Mouse (Mus musculus) layer of hippocampus, postnatal 25 days (tissue): ENCODE measurements around the gene Trim13. TPM values are rescaled to one million over a fixed set of nuclear protein-coding genes. Genes with fewer than 3 reads are reported as not detected.
"Not testable (repeated sequence)": the region's sequence is repeated elsewhere in the genome, so short reads cannot be mapped to it uniquely, and the experiment has no call there.

Source experiments
- DNase-seq, 2 experiments: peaks; one replicate each; pipeline ENCODE4 v3.0.0; 2022; ENCODE audit warnings: mixed read lengths in 2 of 2, low spot score in 1 of 2; ENCODE audit errors: extremely low spot score in 1 of 2
- total RNA-seq, 2 experiments: library from RNA; stranded (reverse); gene quantifications; 2 replicates each; pipeline ENCODE4 v1.2.3; 2021

Trim13 gene
- 10 to 100 TPM; 13.2 to 15.3 TPM for total RNA-seq

GRCm38 (mm10) chr14:61597968-61598367 lies at the start of gene Trim13:
Trim13 (plus strand) TSS chr14:61598247.
- DNase-seq = no peak

DNA sequence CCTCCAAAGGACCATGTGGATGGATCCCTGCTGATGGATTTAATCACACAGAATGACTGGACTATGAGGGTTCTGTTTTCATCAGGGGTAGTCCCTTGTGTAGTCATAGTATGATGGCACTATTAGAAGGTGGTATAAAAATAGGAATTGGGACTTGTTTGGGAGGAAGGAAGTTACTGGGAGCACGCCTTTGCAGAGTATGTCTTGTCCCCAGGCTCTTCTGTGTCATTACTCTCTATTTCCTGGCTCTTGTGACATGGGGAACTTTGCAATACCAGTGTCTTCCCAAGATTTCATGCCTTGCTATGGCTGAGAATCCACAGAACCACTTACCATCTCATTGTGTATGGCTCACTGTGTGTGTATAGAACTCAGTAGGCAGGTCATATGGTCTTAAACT lies 49.4 kb upstream of the Trim13 start:
- no peak for DNase-seq

- DNase-seq = no peak
Observed at GRCm38 (mm10) chr14:61555931-61556288, 42.1 kb upstream of the Trim13 start.

DNA sequence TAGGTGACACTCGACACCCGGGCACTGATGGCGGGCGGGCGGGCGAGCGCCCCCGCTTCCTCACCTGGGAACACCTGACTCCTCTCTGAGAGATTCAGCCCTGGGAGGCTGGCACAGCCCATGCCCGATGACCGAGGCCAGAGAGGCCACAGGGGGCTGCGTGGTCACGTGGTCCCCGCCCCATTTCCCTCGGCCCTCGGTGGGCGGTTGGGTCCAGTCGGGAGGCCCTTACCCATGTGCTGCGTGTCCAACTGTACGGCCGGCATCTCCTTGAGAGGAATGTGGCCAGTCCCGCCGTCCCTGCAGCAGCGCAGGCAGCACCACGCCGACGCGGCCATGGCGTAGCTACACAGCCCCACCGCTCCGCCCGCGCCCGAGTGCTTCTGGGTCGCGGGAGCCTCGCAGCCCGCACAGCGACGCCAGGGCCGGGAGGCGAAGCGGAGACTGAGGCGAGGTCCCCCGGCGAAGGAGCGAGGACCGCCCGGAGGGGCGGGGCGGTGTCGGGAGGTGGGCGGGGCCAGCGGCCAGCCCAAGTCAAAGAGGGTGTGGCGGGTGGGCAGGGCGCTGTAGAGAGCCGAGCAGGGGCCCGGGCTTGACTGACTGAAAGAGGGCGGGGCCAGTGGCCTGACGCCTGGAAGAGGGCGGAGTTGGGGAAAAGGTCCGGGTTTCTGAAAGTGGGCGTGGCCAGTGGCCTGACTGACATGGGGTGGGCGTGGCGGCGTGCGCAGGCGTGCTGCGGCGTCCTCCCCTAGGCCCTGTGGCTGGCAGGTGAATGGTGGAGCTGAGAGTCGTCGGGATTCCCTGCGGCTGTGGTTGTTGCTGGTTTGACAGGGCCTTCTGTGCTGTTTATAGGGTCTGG lies 41.5 kb upstream of the Trim13 start, which contains the start of gene Spryd7:
Spryd7 (minus strand) TSS at position 598 of the 859 bp plus-strand sequence.
- DNase-seq = peak; percentile 92

GRCm38 (mm10) chr14:61558901-61559300 lies 39.1 kb upstream of the Trim13 start:
- DNase-seq = no peak

DNA sequence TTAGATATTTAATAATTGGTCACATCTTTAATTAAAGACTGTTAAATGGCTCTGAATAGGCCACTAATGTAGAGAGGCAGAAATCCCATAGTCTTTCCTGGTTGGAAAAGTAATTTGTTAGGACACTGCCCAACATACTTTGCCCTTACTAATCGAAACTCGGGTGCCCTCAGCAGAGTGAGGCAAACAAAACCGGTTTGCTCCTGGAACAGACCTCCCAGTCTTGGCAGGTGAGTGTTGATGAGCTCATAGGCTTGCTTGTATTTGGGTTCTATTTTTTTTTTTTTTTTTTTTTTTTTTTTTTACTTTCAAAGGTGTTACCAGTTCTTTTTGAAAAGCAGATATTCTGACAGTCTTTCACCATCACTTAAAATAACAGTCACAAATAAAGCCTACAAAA lies 38.2 kb upstream of the Trim13 start:
- DNase-seq = no peak

DNA sequence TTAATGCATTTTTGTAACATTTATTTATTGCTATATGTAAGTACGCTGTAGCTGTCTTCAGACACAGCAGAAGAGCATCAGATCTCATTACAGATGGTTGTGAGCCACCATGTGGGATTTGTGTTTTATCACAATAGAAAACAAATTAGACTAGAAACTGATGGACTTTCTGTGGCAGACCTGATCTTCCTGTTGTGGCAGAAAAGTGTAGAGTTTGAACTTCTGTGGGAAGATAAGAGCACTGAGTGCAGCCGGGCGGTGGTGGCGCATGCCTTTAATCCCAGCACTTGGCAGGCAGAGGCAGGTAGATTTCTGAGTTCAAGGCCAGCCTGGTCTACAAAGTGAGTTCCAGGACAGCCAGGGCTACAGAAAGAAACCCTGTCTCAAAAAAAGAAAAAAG lies 31.8 kb upstream of the Trim13 start:
- not testable (repeated sequence) for DNase-seq

DNA sequence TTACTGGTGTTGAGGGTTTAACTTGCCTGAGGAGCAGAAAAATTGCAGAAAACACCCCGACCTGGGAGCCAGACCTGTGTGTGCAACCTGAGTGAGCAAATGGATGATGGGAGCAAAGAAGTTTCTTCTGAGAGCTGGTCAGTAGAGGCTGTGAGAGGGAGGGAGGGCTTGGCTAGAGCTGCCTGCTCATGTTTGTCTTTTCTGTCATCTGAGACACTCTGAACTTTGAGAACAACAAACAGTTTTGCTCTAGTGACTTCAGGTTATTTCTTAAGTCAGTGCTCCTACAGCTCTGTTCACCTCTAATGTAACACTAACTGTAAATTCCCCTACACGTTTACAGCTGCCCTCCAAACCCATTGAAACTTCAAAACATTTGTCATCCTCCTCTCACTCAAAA lies 28.7 kb upstream of the Trim13 start:
- DNase-seq = no peak

- DNase-seq = peak; percentile 76 to 97
Observed at GRCm38 (mm10) chr14:61571366-61571765, 26.7 kb upstream of the Trim13 start.

DNA sequence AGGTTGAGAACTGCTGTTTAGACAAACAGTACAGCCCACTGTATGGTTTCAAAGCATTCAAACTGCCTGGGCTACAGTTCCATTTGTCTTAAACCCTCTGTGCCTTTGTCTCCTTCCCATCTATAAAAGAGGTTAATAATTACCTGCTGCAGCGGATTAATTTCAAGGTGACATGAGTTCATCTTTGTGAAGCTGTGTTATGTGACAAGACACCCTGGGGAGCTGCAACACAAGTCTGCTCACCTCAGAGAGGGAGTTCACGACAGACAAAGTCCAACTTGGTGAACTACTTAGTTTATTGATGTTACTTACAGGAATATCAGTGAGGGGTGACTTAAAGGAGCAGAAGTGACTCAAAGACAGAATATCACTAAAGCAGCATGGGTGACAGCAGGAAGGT lies 25.9 kb upstream of the Trim13 start:
- DNase-seq = no peak

DNA sequence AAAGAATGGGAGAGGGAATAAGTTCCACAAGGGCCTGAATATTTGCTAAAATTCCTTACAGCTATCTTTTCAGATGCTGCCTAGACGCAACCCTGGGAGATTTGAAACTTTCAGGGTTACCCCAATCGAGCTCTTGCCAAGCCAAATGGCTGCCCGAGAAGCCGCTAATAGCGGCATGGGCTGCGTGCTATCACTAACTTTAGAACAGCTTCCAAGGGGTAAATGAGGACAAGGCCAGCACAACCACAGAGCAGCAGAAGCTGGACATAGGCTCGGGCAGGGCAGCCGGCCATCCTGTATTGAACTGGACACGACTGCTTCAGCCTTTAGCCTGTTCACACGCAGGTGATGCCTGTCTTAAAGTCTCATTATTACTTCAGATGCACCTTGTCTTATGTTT lies 23.0 kb upstream of the Trim13 start:
- no peak for DNase-seq

DNA sequence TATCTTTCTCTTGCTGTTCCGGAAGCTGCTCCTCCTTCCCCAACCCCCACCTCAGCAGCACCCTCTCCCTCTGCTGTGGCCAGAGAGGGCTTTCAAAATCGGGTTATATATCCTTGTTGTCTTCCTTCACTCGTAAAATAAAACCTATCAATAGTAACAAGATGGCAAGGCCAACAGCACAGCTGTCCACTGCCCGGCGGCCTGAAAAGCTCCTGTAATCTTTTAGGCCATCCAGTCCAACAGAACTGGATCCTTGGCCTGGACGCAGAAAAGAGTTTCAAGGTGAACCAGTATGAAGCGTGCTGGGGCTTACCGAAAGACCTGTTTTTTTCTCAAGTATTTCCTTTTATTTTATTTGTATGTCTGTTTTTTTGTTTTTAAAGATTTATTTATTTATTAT lies 22.1 kb upstream of the Trim13 start:
- no peak for DNase-seq

- DNase-seq = no peak
Observed at GRCm38 (mm10) chr14:61589288-61590065, 8.6 kb upstream of the Trim13 start.

GRCm38 (mm10) chr14:61596719-61597426 lies 1.2 kb upstream of the Trim13 start:
- DNase-seq = no peak

DNA sequence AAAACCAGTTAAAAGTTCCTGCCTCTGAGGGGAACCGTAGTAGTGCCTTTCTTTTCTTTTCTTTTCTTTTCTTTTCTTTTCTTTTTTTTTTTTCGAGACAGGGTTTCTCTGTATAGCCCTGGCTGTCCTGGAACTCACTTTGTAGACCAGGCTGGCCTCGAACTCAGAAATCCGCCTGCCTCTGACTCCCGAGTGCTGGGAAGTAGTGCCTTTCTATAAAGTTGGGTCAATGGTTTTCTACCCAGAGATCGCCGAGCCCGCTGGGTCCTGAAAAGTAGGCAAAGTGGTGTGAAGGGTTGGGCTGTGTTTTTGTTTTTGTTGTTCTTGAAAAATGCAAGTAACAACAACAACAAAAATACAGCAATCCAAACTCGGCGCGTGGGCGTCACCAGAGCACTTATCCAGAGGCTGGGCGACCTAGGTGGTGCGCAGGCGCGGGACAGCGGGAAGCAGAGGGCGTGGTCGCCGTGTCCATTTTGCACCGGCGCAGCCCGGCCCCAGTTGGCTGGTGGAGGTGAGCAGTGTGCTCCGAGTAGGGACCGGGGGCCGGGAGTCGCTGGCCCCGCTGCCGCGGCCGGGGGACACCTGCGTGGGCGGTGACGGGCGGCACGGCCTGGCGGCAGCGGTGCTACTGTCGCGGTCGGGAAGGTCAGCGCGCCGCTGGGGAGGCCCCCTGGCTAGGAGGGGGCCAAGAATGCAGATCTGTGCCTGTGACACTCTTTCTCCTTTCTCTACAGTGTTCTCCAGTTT lies 1.2 kb downstream of the Trim13 start:
- peak; percentile 82 to 83 for DNase-seq

- no peak for DNase-seq
Observed at GRCm38 (mm10) chr14:61601348-61601747, 3.3 kb downstream of the Trim13 start.

DNA sequence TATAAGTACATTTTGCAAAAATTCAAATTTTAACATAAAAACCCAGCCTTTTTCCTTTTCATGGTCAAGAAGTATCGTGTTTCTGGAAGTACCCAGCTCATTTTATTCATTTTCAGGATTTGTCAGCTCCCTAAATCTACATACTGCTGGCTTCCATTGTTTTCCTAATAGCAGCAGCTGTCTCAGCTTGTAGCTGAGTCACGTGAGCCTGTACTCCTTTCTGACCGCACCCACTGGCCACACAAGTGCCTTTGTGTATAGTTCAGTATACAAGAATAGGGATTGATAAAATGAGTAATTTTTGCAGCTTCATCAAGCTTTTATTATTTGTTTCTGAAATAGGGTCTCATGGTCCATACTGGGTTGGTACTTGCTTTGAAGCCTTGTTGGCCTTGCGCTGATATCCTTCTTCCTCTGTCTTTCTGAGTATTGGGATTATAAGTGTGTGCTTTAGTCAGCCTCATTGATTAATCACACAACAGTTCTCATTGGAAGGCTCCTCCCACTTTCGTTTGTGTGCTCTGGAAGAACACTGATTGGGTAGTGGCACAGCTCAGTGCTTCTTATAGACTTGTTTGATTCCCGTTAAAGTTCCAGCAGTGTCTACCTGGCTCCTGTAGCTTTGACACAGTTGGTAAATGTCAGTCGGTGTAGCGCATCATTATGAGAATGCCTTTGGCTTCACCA lies 5.2 kb downstream of the Trim13 start:
- DNase-seq = no peak

- DNase-seq = no peak
Observed at GRCm38 (mm10) chr14:61604081-61604480, 6.0 kb downstream of the Trim13 start.

DNA sequence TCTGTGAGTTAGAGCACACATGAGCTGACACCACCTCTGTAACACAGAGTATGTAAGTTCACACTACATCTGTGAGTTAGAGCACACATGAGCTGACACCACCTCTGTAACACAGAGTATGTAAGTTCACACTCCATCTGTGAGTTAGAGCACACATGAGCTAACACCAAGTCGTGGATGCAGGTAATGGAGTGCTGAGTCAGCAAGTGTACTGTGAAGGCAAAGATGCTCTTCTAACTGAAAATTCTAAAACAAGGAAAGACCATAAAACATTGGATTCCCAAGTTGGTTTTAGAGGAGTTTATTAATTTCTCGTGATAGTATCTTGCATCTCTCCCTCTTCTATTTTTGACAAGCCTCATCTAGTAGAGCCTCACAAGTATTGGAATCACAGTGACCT lies 8.0 kb downstream of the Trim13 start:
- not testable (repeated sequence) for DNase-seq

GRCm38 (mm10) chr14:61607157-61607556 lies 9.1 kb downstream of the Trim13 start, which contains the start of gene Kcnrg:
Kcnrg (plus strand) TSS chr14:61607457.
- DNase-seq = no peak
